Mouse (Mus musculus) effector memory CD4-positive, alpha-beta T cell, adult 5 months (primary cell): Measurements from ENCODE around the gene Mzt1. TPM values are rescaled to one million over a fixed set of nuclear protein-coding genes. Genes with fewer than 3 reads are reported as not detected.

Experiments
- polyA plus RNA-seq: library from polyadenylated mRNA; unstranded; fragments of 100-300 nt; shearing (Covaris generic); gene quantifications from one replicate; pipeline ENCODE4 v1.2.1, GENCODE M21; 2017

Mzt1 gene
- 47.9 TPM for polyA plus RNA-seq

DNA sequence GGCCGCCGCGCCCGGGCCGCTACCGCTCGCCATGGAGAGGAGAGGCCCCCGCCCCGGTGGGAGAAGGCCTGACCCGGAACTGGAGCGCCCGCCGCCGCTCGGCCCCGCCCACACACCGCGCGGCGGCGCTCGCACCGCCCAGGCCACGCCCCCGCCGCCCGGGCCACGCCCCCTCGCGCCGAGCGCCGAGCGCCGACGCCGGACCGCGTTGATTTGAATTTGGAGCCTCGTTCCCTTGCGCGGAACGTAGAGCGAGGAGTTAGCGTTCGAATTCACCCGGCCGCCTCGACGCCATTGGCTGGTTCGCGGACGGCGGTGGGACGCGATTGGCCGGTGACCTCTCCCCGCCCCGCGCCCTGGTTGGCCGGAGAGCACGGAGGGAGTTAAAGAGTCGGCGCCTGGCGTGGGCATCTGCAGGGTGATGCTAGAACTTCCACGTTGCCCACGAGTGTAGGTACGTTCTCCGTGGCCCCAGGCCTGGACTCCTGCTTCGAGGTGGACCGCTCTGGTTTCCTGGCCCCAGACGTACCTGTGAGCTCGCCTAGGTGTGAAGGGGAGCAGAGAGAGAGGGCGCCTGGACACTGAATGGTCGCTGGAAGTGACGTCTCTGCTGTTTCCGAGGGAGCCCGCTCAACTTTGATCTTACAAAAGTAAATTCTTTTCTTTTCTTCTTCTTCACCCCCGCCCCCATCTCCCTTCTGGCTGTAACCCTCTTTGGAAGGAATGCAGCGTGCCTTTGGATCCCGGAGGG, at the start of gene Mzt1, which contains the start of gene Bora:
Mzt1 (minus strand) TSS at position 104 of the 751 bp plus-strand sequence.
Bora (plus strand) TSS at position 192 of the 751 bp plus-strand sequence.

DNA sequence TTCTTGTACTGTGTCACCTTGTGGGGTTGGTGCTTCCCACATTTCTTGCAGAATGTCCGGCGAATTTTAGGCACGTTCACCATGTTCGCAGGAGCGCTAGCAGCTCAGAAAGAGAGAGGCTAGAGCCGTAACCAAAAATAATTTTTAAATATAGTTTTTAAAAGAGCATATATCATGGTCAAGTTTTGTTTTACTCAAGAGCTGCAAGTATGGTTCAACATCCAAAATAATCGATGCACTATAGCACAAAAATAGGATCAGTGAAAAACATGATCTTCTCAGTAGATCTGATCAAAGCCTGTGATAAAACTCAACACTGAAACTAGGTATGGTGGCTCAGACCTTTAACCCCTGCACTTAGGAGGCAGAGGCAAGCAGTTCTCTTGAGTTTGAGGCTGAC, 51.7 kb downstream of the Mzt1 start, which contains the start of gene Rpl36a-ps1:
Rpl36a-ps1 (minus strand) TSS at position 101 of the 400 bp plus-strand sequence.

Other genes starting within 250 kb of the Mzt1 start
- gene Rpl36a-ps1, start 51.8 kb downstream of the Mzt1 start, polyA plus RNA-seq = 2.8 TPM
- 19.5 TPM for gene Bora, start 88 bp upstream of the Mzt1 start, polyA plus RNA-seq
- gene Pibf1, start 53.3 kb upstream of the Mzt1 start, polyA plus RNA-seq = 19.2 TPM
- 26.5 TPM for gene Dis3, start 53.6 kb upstream of the Mzt1 start, polyA plus RNA-seq